Mouse (Mus musculus) liver, adult 2 months (tissue): Measurements from ENCODE around the gene Scml4. TPM values are rescaled to one million over a fixed set of nuclear protein-coding genes. Genes with fewer than 3 reads are reported as not detected.
A peak's percentile ranks its signal among the peaks of the same experiment; 100 is the strongest.

Experiments used
- DNase-seq: peaks from one replicate; pipeline ENCODE4 v3.0.0-alpha.2; 2011; ENCODE audit warnings: low read depth, low spot score; ENCODE audit errors: extremely low read depth
- H3K27ac ChIP-seq: fragments of 200-500 bp; replicated peaks from 2 replicates; pipeline ENCODE4 v1.5.1; 2012; ENCODE audit warnings: low read depth, mild to moderate bottlenecking, control low read depth, inconsistent platforms, low read length; ENCODE audit not compliant: insufficient read depth
- H3K27me3 ChIP-seq: fragments of 200-500 bp; 2 replicates; pipeline ENCODE4 v1.6.1; 2012; ENCODE audit warnings: mild to moderate bottlenecking, moderate library complexity, low read length, inconsistent platforms; ENCODE audit not compliant: control insufficient read depth, insufficient read depth
- H3K36me3 ChIP-seq: fragments of 200-500 bp; 2 replicates; pipeline ENCODE4 v1.6.1; 2012; ENCODE audit warnings: low read length, inconsistent platforms; ENCODE audit not compliant: control insufficient read depth, insufficient read depth
- H3K4me1 ChIP-seq: fragments of 200-500 bp; 2 replicates; pipeline ENCODE4 v1.6.1; 2011; ENCODE audit warnings: low read length; ENCODE audit not compliant: control insufficient read depth, insufficient read depth
- H3K4me3 ChIP-seq: fragments of 200-500 bp; 2 replicates; pipeline ENCODE4 v1.5.1; 2011; ENCODE audit warnings: low read depth, mild to moderate bottlenecking, control low read depth, low read length, moderate library complexity; ENCODE audit not compliant: insufficient read depth
- H3K79me2 ChIP-seq: fragments of 200-500 bp; 2 replicates; pipeline ENCODE4 v1.6.1; 2012; ENCODE audit warnings: inconsistent platforms, mild to moderate bottlenecking, low read length, moderate library complexity; ENCODE audit not compliant: control insufficient read depth, insufficient read depth
- H3K9ac ChIP-seq: fragments of 200-500 bp; 2 replicates; pipeline ENCODE4 v1.6.1; 2012; ENCODE audit warnings: low read depth, mild to moderate bottlenecking, control low read depth, inconsistent platforms, low read length
- CTCF ChIP-seq: fragments of 200-500 bp; IDR thresholded peaks from 2 replicates; pipeline ENCODE4 v1.5.1; 2011; ENCODE audit warnings: low read depth, low read length, control low read depth
- POLR2A ChIP-seq: fragments of 200-500 bp; IDR thresholded peaks from 2 replicates; pipeline ENCODE4 v1.6.1; 2011; ENCODE audit warnings: low read length, control low read depth; ENCODE audit not compliant: insufficient read depth; ENCODE audit errors: extremely low read depth
- WGBS: fragments of 180-500 bp; shearing (Covaris S2); methylation state at CpG from one replicate; pipeline ENCODE4 v1.1.7; 2018; 5-methylcytosine and 5-hydroxymethylcytosine counted together
- polyA plus RNA-seq: library from polyadenylated mRNA; depleted of rRNA; stranded (reverse); fragments of >200 nt; gene quantifications from 2 replicates; pipeline ENCODE4 v1.2.3, GENCODE M21; 2012
- total RNA-seq: library from RNA; depleted of rRNA; stranded (reverse); fragments of >200 nt; gene quantifications from 2 replicates; pipeline ENCODE4 v1.2.3, GENCODE M21; 2014

Scml4 gene
- total and polyA plus RNA-seq, 2 experiments = 0.28 to 0.50 TPM

DNA sequence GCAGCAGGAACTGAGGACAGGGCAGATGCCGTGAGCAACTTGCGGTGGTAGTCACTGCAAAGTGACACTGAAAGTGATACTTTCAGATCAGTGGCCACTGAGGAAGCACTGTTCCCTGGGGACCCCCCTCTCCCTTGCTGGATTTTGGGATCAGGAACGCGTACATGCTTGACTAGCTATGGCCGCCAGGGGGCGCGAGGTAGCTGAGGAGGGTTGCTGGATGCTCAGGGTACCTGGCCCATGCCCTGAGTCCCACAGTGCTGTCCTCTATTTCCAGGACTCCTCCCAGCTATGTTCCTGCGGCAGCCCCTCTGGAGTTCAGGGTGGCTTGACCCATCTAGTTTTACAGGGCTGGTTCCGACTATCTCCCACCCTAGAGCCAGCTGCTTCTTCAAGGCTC, 17.8 kb upstream of the Scml4 start:
- no peak for TF ChIP-seq POLR2A
- TF ChIP-seq CTCF = peak; percentile 92
- Histone ChIP-seq H3K4me3 (no peak overlapping the region), H3K27me3 (no peaks in the 10 kb centered on the region), H3K9ac (no peak overlapping the region), H3K4me1 (peaks cover 5% of the 10 kb centered on the region), H3K36me3 (no peaks in the 10 kb centered on the region), H3K79me2 (no peaks in the 10 kb centered on the region), H3K27ac (no peak overlapping the region)
- no peak for DNase-seq
- 20% methylated on average over 9 of the region's 9 CpGs for WGBS

DNA sequence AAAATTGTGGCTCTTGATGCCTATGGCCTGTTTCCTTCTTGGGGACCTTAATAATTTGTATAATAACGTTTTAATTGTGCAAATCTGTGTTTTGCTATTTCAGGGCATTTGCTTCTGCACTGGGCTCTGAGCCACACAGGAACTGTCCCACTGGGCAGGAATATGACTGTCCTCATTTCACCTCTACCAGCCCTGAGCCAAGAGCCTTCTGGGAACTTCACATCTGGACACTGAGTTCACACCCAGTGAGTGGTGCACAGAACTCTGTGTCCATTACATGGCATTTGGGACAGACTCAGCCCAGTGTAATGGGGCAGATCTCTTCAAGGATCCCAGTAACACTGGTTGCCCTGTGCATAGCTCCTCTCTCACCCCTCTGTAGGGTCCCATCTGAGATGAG, 16.8 kb upstream of the Scml4 start:
- no peak overlapping the region for H3K27ac ChIP-seq
- DNase-seq = peak; percentile 65
- no peak overlapping the region for H3K9ac ChIP-seq
- H3K27me3 ChIP-seq = no peaks in the 10 kb centered on the region
- no peaks in the 10 kb centered on the region for H3K36me3 ChIP-seq
- peaks cover 5% of the 10 kb centered on the region for H3K4me1 ChIP-seq
- 5% methylated on average over 1 of the region's 1 CpGs for WGBS
- H3K79me2 ChIP-seq = no peaks in the 10 kb centered on the region
- H3K4me3 ChIP-seq = no peak overlapping the region
- TF ChIP-seq POLR2A (no peak), CTCF (no peak)

DNA sequence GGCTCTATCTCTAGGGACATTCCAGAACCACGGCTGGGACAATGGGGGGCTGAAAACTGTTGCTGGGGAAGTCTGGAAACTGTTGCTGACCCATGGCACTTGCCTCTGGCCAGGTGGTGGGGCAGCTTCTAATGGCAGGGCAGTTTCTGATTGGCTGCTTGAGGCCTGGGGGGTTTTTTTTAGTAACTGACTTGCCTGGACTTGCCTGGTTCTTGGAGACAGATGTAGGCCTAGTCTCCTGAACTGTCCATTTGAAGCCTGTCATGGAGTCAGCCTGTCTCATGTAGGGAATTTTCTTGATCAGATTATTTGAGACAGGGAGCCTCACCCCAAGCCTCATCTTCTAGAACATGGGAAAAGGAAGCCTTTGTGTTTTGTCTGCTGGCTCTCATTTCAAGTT, 14.7 kb upstream of the Scml4 start:
- Histone ChIP-seq H3K27me3 (no peaks in the 10 kb centered on the region), H3K36me3 (no peaks in the 10 kb centered on the region), H3K27ac (no peak overlapping the region), H3K79me2 (no peaks in the 10 kb centered on the region), H3K4me1 (peaks cover 5% of the 10 kb centered on the region), H3K4me3 (no peak overlapping the region), H3K9ac (no peak overlapping the region)
- DNase-seq = no peak
- TF ChIP-seq CTCF (no peak), POLR2A (no peak)
- 67% methylated on average over 1 of the region's 1 CpGs for WGBS

DNA sequence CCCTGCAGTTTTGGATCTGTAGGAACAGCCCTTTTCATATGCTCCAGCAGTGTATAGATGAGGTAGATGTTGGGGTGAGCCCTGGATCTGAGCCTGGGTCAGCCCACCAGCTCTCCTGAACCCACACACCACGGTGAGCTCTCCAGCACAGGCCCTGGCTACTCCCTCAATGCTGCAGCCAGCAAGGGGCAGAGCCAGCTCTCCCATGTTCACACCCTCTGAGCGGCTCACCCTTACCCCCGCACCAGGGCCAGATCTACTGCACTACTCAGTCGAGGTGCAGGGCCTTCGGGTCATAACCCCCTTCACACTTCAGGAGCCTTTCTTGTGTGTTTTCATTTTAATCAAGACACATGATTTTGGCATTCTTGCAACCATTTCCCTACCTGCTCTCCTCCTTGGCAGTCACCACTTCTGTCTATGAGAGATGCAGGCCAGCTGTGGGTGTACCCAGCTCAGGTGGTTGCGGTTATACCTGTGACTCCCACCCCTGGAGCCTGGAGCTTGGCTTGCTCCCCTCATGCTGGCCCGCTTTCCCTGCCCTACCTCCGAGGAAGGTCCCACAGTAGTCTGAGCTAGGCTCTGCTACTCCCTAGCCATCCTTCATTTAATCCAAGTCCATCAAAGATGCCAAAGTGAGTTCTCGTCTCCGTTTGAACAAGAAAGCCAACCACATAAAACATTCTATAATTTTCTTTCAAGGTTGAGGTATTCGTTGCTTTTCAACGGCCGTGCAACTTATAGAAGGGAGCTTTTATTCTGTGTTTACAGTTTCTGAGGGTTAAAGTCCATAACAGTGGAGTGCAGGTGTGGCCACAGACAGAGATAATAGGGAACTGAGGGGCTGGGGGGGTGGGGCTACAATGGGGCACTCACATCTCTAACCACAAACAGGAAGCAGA, 11.7 kb upstream of the Scml4 start:
- no peaks in the 10 kb centered on the region for H3K79me2 ChIP-seq
- H3K36me3 ChIP-seq = no peaks in the 10 kb centered on the region
- H3K27ac ChIP-seq = no peak overlapping the region
- H3K9ac ChIP-seq = no peak overlapping the region
- peaks cover 3% of the 10 kb centered on the region; the same call in 1 of the 2 replicates for H3K4me1 ChIP-seq
- no peak overlapping the region for H3K4me3 ChIP-seq
- DNase-seq = no peak
- no peak for TF ChIP-seq POLR2A
- no peak for TF ChIP-seq CTCF
- WGBS = 79% methylated on average over 13 of the region's 13 CpGs
- no peaks in the 10 kb centered on the region for H3K27me3 ChIP-seq

DNA sequence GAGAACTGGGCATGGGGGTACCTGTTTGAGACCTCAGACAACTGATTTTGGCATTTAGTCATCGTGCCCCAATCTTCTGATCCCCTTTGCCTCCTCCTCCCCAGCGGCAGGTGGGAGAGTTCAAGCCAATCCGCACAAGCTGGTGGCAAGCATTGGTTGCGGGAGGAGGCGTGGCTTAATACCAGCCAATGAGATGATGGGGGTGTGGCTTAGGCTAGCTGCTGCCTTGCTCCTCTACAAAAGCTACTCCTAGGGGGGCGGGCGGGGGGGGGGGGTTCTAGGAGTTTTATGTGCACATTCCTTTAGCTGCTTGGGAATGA, 11.1 kb upstream of the Scml4 start:
- H3K27ac ChIP-seq = no peak overlapping the region
- H3K36me3 ChIP-seq = no peaks in the 10 kb centered on the region
- TF ChIP-seq CTCF (no peak), POLR2A (no peak)
- no peak overlapping the region for H3K9ac ChIP-seq
- no peaks in the 10 kb centered on the region for H3K27me3 ChIP-seq
- H3K4me3 ChIP-seq = no peak overlapping the region
- WGBS = 92% methylated on average over 7 of the region's 7 CpGs
- no peaks in the 10 kb centered on the region for H3K79me2 ChIP-seq
- DNase-seq = no peak
- H3K4me1 ChIP-seq = no peaks in the 10 kb centered on the region

DNA sequence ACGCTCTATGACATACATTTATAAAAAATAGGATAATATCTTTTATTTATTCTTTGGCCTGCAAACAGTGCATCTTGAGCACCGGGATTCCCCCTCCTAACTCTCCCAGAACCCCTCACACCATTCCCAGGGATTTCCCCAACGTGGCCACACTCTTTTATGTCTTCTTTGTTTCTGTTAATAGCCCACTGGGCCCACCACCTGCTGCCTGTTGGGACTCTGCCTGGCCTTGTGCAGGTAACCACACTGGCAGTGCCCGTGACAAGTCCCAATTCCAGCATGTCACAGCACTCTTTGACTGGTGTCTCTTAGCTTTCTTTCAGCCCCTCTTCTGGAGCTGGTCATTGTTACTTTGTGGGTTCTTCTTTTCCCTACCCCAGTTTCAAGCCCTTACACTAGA, 5.3 kb upstream of the Scml4 start:
- Histone ChIP-seq H3K4me3 (no peak overlapping the region), H3K36me3 (no peaks in the 10 kb centered on the region), H3K9ac (no peak overlapping the region), H3K4me1 (no peaks in the 10 kb centered on the region), H3K79me2 (no peaks in the 10 kb centered on the region), H3K27me3 (no peaks in the 10 kb centered on the region), H3K27ac (no peak overlapping the region)
- TF ChIP-seq CTCF = no peak
- no peak for TF ChIP-seq POLR2A
- no peak for DNase-seq
- 79% methylated on average over 4 of the region's 4 CpGs for WGBS
